Mouse (Mus musculus) neural tube, embryonic 12.5 days (tissue): ENCODE results near the gene Zscan4d. TPM values are rescaled to one million over a fixed set of nuclear protein-coding genes. Genes with fewer than 3 reads are reported as not detected.
"Not testable (repeated sequence)": the region's sequence is repeated elsewhere in the genome, so short reads cannot be mapped to it uniquely, and the experiment has no call there.

Source experiments
- ATAC-seq: fragments of 200-750 bp; cut with Nextera tagmentation; 2 replicates; pipeline ENCODE4 v1.8.0; 2017; ENCODE audit warnings: low read depth, mild to moderate bottlenecking, moderate TSS enrichment, moderate library complexity; ENCODE audit not compliant: low FRiP score
- H3K27ac ChIP-seq: fragments of 300-500 bp; sonication (generic); 2 replicates; pipeline ENCODE4 v1.5.1; 2016
- H3K27me3 ChIP-seq: fragments of 300-500 bp; sonication (generic); replicated peaks from 2 replicates; pipeline ENCODE4 v1.6.1; 2016; ENCODE audit warnings: mild to moderate bottlenecking
- H3K36me3 ChIP-seq: fragments of 300-500 bp; sonication (generic); 2 replicates; pipeline ENCODE4 v1.6.1; 2016; ENCODE audit warnings: mild to moderate bottlenecking
- H3K4me1 ChIP-seq: fragments of 300-500 bp; sonication (generic); 2 replicates; pipeline ENCODE4 v1.6.1; 2016
- H3K4me2 ChIP-seq: fragments of 300-500 bp; sonication (generic); replicated peaks from 2 replicates; pipeline ENCODE4 v1.6.1; 2016; ENCODE audit warnings: mild to moderate bottlenecking
- H3K4me3 ChIP-seq: fragments of 300-500 bp; sonication (generic); 2 replicates; pipeline ENCODE4 v1.5.1; 2016
- H3K9ac ChIP-seq: fragments of 300-500 bp; sonication (generic); 2 replicates; pipeline ENCODE4 v1.6.1; 2016; ENCODE audit warnings: mild to moderate bottlenecking
- H3K9me3 ChIP-seq: fragments of 300-500 bp; sonication (generic); 2 replicates; pipeline ENCODE4 v1.6.1; 2016; ENCODE audit warnings: mild to moderate bottlenecking
- WGBS: fragments of 180-500 bp; shearing (Covaris S2); methylation state at CpG from one replicate; pipeline ENCODE4 v1.1.7; 2016; 5-methylcytosine and 5-hydroxymethylcytosine counted together
- polyA plus RNA-seq: library from polyadenylated mRNA; unstranded; fragments of >200 nt; fragmentation: Nextera tagmentation; extraction: Ambion mirVana; gene quantifications from 2 replicates; pipeline ENCODE4 v1.2.1, GENCODE M21; 2016

Gene Zscan4d
- polyA plus RNA-seq: not detected in 2 replicates

DNA sequence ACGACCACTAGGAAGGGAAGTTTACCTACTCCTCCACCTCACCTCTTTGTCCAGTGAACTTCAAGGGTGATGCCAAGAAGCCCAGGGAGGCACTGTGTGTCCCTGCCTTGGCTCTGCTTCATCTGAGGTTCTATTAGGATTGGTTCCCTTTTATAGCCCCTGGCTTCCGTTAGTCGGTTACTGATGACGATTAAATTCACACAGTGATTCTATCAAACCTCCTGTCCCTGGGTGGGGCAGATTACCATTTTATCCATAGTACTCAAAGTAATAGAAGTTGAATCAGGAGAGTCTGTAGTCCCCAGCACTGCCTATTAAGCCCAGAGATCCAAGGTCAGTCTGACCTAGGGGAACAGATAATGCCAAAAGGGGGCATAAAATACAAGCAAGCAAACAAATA is at the start of gene Zscan4d:
Zscan4d (minus strand) TSS at position 101 of the 400 bp plus-strand sequence.
- not testable (repeated sequence) for H3K36me3 ChIP-seq, H3K4me3 ChIP-seq, H3K4me2 ChIP-seq, H3K4me1 ChIP-seq, H3K9ac ChIP-seq, ATAC-seq, H3K27ac ChIP-seq, H3K9me3 ChIP-seq, H3K27me3 ChIP-seq
- 88% methylated on average over 4 of the region's 4 CpGs for WGBS

DNA sequence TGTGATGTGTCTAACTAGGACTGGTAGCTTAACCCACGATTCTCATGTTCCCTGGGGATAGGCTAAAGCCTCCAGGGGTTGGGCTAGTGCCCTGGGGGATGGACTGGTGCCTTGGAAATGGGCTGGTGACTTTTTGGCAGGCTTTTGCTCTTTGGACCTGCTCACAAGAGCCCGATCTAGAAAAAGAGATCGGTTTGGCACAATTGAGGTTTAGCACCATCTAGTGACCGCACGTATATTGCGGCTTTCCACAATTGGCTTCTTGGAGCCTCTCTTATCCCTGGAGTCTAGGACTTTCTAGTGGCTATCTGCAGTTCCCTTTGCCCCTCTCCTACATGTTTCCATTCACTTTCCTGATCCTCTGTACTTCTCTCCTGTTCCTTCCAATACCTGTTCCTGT is 7.9 kb downstream of the Zscan4d start:
- not testable (repeated sequence) for H3K4me2 ChIP-seq
- WGBS: 29% methylated on average over 6 of the region's 6 CpGs

More for the DNA sequence above, 7.9 kb downstream of the Zscan4d start:
- H3K36me3 ChIP-seq, H3K9ac ChIP-seq, H3K27ac ChIP-seq, H3K4me1 ChIP-seq, ATAC-seq, H3K4me3 ChIP-seq, H3K27me3 ChIP-seq: not testable (repeated sequence)
- peaks cover 18% of the 10 kb centered on the region for H3K9me3 ChIP-seq

Other genes with a start within 250 kb of the Zscan4d start
- gene Zscan4c, start 160.4 kb downstream of the Zscan4d start, polyA plus RNA-seq: not detected in 2 replicates
- not detected in 2 replicates for gene Zscan4-ps1, start 96.5 kb downstream of the Zscan4d start, polyA plus RNA-seq
- not detected in 2 replicates for gene Zscan4e, start 144.5 kb upstream of the Zscan4d start, polyA plus RNA-seq
- not detected in 2 replicates for gene Zscan4f, start 231.8 kb upstream of the Zscan4d start, polyA plus RNA-seq